Mouse (Mus musculus): ENCODE measurements at regions not wholly inside any gene's neighbourhood (a gene's known extent, or its start where the extent isn't known, plus 50 kb on each side); places are given as distances from the start of the nearest gene placed in this dataset.

DNA sequence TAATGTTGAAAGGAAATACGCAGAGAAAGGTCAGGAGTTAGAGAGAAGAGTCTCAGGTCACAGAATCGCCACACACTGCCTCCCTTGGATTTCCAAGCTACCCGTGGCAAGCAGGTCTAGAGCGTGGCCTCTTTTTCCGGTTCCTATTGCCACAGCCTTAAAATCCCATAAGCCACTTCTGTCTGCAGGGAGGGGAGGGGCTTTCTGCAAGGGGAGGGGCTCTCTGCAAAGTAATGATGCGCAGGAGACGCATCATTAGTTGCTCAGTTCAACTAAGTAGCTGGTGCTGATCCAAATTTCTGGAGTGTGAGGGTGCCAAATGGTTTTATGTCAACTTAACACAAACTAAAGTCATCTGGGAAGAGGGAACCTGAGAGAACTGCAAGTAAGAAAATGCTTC, 179.6 kb downstream of the Dact1 start:
- TF ChIP-seq GATA1 (IDR thresholded peaks at IDR 0.05; ENCODE audit: borderline replicate concordance, low read length) (no peak), FLI1 (IDR thresholded peaks at IDR 0.05; ENCODE audit: low read length) (no peak)
